Mouse (Mus musculus) embryonic facial prominence, embryonic 11.5 days (tissue): ENCODE results near the gene Pip4k2a. TPM values are rescaled to one million over a fixed set of nuclear protein-coding genes. Genes with fewer than 3 reads are reported as not detected.
"Not testable (repeated sequence)": the region's sequence is repeated elsewhere in the genome, so short reads cannot be mapped to it uniquely, and the experiment has no call there.

Experiments used
- ATAC-seq: fragments of 200-750 bp; cut with Nextera tagmentation; replicated peaks from 2 replicates; pipeline ENCODE4 v1.8.0; 2017; ENCODE audit warnings: low read depth; ENCODE audit not compliant: insufficient number of reproducible peaks, low FRiP score, low TSS enrichment
- DNase-seq: peaks from one replicate; pipeline ENCODE4 v3.0.0-alpha.2; 2015; ENCODE audit warnings: low spot score
- H3K27ac ChIP-seq: fragments of 300-500 bp; sonication (generic); replicated peaks from 2 replicates; pipeline ENCODE4 v1.5.1; 2014; ENCODE audit warnings: mild to moderate bottlenecking, low read depth, low read length, control low read depth
- H3K27me3 ChIP-seq: fragments of 300-500 bp; sonication (generic); 2 replicates; pipeline ENCODE4 v1.6.1; 2014; ENCODE audit warnings: mild to moderate bottlenecking, low read length, moderate library complexity, mixed read lengths; ENCODE audit not compliant: control insufficient read depth, insufficient read depth
- H3K36me3 ChIP-seq: fragments of 300-500 bp; sonication (generic); replicated peaks from 2 replicates; pipeline ENCODE4 v1.6.1; 2014; ENCODE audit warnings: low read depth, mild to moderate bottlenecking, low read length, moderate library complexity, mixed read lengths; ENCODE audit not compliant: control insufficient read depth, insufficient read depth
- H3K4me1 ChIP-seq: fragments of 300-500 bp; sonication (generic); 2 replicates; pipeline ENCODE4 v1.6.1; 2014; ENCODE audit warnings: low read length, mixed read lengths; ENCODE audit not compliant: control insufficient read depth, insufficient read depth
- H3K4me2 ChIP-seq: fragments of 300-500 bp; sonication (generic); 2 replicates; pipeline ENCODE4 v1.6.1; 2014; ENCODE audit warnings: low read depth, mild to moderate bottlenecking, control low read depth, low read length, moderate library complexity
- H3K4me3 ChIP-seq: fragments of 300-500 bp; sonication (generic); 2 replicates; pipeline ENCODE4 v1.5.1; 2014; ENCODE audit warnings: low read depth, low read length, control low read depth
- H3K9ac ChIP-seq: fragments of 300-500 bp; sonication (generic); replicated peaks from 2 replicates; pipeline ENCODE4 v1.6.1; 2014; ENCODE audit warnings: mild to moderate bottlenecking, control low read depth, low read length
- H3K9me3 ChIP-seq: fragments of 300-500 bp; sonication (generic); replicated peaks from 2 replicates; pipeline ENCODE4 v1.6.1; 2016; ENCODE audit warnings: mild to moderate bottlenecking, low read length, inconsistent platforms, mixed read lengths; ENCODE audit not compliant: control insufficient read depth
- whole genome bisulfite sequencing: fragments of 180-500 bp; shearing (Covaris S2); extraction: QIAGEN DNeasy Blood & Tissue Kit; methylation state at CpG from one replicate; pipeline ENCODE4 v1.1.7; 2014; 5-methylcytosine and 5-hydroxymethylcytosine counted together
- polyA plus RNA-seq: library from polyadenylated mRNA; unstranded; fragments of >200 nt; fragmentation: Nextera tagmentation; extraction: Ambion mirVana; gene quantifications from 2 replicates; pipeline ENCODE4 v1.2.1, GENCODE M21; 2014

The Pip4k2a gene
- polyA plus RNA-seq, 1 experiment from 2014 or later: 9.7 TPM

DNA sequence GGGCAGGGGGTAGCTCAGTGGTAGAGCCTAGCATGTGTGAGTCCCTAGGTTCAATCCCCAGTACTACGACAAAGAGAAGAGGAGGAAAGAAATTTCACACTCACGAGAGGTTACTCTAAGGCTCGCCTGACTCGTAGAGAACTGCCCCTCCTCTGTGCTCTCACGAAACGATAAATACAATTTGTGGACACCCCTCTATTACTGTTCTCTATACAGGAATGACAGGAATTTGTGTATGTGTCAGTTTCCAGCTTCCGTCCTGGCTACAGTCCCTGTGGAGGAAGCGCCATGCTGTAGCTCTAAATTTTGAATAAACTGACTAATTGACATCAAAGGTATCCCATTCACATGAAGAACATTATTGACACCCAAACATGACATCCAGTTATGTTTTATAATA, 90.7 kb downstream of the Pip4k2a start:
- no peak overlapping the region for H3K27ac ChIP-seq
- ATAC-seq (no peak), DNase-seq (no peak)
- H3K27me3 ChIP-seq: no peaks in the 10 kb centered on the region
- no peak overlapping the region for H3K9ac ChIP-seq
- no peaks in the 10 kb centered on the region for H3K36me3 ChIP-seq
- H3K4me3 ChIP-seq: no peak overlapping the region
- H3K4me2 ChIP-seq: no peak overlapping the region
- no peaks in the 10 kb centered on the region for H3K9me3 ChIP-seq
- 75% methylated on average over 8 of the region's 8 CpGs for WGBS
- no peaks in the 10 kb centered on the region for H3K4me1 ChIP-seq

DNA sequence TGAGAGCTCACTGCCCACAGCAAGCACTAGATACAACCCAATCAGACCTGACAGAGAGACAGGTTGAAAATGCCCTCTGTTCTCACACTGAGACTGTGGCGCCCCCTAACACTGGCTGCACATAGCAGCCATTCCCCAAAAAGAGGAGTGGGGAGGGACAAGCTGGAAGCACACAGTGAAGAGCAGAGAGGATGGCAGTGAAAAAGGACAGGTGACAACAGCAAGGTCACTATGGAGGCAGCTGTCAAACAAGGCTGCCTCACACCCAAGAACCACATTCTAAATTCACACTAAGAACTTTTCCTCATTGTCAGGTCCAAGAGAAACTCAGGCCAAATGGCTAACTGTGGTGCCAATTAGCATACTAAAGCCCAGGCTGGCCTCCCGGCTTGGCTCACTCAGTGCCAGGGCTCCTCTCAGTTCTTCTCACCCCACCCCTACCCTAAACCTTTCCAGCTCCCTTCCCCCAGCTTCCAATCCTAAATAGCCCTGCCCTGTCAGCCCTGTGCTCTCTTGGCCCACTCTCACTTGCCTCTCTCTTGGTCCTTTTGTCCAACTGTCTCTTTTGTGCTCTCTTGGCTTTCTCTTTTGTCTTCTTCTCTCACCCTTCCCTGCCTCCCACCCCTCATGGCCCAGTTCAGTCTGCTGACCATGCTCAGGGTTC, 91.4 kb downstream of the Pip4k2a start:
- Histone ChIP-seq H3K4me2 (no peak overlapping the region), H3K36me3 (no peaks in the 10 kb centered on the region), H3K27ac (no peak overlapping the region), H3K4me1 (no peaks in the 10 kb centered on the region), H3K4me3 (no peak overlapping the region), H3K9me3 (no peaks in the 10 kb centered on the region), H3K9ac (no peak overlapping the region), H3K27me3 (no peaks in the 10 kb centered on the region)
- no peak for DNase-seq
- WGBS: 40% methylated on average over 2 of the region's 2 CpGs
- ATAC-seq: peak; percentile 60

DNA sequence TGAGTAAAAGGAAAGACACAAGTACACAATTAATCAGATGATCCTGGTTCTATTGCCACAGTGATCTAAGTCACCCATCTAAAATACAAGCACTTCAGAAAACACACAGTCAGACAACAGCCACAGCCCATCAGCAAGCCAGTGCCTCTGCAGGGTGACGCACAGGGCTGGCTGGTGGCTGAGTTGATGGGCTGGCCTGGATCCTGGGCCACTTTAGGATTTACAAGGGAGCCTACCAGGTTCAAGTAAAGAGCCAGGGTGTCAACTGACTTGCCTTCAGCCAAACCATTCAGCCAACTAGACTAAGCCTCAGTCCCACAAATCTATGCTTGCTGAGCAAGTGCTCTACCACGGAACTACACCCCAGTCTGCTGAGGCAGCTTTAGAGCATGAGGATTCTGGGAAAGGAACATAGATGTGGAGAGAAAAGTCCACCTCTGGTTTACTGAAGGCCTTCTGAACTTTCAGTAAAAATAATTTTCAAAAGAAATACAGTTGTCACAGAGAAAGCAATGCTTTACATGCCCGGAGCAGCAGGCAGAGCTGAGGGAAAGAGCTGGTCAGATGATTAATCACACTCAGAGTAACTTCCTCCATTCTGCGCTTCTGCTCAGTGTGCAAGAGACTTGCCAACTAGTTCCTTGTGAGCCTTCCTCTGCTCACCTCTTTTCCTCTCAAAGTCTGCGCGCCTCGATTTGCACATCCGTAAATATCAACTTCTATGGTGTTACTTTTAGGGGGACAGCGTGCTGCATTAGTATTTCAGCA, 94.4 kb downstream of the Pip4k2a start:
- no peak for ATAC-seq
- Histone ChIP-seq H3K27ac (no peak overlapping the region), H3K36me3 (no peaks in the 10 kb centered on the region), H3K9me3 (no peaks in the 10 kb centered on the region; the same call in 1 of the 2 replicates), H3K4me2 (no peak overlapping the region), H3K9ac (no peak overlapping the region), H3K4me1 (no peaks in the 10 kb centered on the region), H3K4me3 (no peak overlapping the region), H3K27me3 (no peaks in the 10 kb centered on the region)
- DNase-seq: no peak
- WGBS: 91% methylated on average over 9 of the region's 9 CpGs

DNA sequence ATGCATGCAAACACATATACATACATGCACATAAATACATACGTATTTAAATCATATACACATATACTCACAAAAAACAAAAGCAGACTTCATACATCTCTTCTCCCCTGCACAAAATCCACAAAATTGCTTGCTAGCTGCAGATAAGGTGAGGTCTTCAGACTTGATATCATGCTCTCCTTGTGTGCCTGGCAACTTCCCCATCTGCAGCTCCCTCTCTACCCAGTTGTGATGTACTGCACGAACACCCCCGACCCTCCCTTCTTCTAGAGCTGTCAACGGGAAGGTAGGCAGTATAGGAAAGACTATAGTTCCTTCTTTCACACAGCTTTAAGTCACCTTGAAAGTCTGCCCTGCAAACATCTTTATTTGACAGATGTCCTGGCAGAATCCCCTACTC, 96.8 kb downstream of the Pip4k2a start:
- DNase-seq: no peak

DNA sequence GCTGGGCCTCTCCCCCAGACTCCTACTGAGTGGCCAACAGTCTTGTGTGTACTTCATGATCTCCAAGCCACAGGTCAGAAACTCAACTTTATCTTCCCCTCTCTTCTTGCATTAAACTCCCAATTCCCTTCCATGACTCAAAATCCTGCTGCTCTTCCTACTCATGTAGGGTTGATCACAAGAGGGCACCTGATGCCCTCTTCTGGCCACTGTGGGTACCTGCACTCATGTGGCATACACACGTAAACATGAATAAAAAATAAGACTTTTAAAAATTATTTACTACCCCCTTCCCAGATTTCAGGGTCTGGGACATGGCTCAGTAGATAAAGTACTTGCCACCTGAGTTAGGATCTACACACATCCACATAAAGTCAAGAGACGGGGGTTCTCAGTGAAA, 97.3 kb downstream of the Pip4k2a start:
- no peak overlapping the region for H3K27ac ChIP-seq
- DNase-seq (no peak), ATAC-seq (no peak)
- H3K4me3 ChIP-seq: no peak overlapping the region
- no peak overlapping the region for H3K4me2 ChIP-seq
- 93% methylated on average over 2 of the region's 2 CpGs for WGBS
- H3K4me1 ChIP-seq: no peaks in the 10 kb centered on the region
- no peaks in the 10 kb centered on the region for H3K36me3 ChIP-seq
- no peak overlapping the region for H3K9ac ChIP-seq
- no peaks in the 10 kb centered on the region for H3K27me3 ChIP-seq
- no peaks in the 10 kb centered on the region; the same call in 1 of the 2 replicates for H3K9me3 ChIP-seq

More for the DNA sequence above, 96.8 kb downstream of the Pip4k2a start:
- no peaks in the 10 kb centered on the region; the same call in 1 of the 2 replicates for H3K9me3 ChIP-seq
- no peaks in the 10 kb centered on the region for H3K4me1 ChIP-seq
- no peaks in the 10 kb centered on the region for H3K27me3 ChIP-seq
- 92% methylated on average over 4 of the region's 4 CpGs for WGBS
- H3K9ac ChIP-seq: no peak overlapping the region
- no peaks in the 10 kb centered on the region for H3K36me3 ChIP-seq
- no peak overlapping the region for H3K4me3 ChIP-seq
- H3K4me2 ChIP-seq: no peak overlapping the region
- no peak for ATAC-seq
- no peak overlapping the region for H3K27ac ChIP-seq

DNA sequence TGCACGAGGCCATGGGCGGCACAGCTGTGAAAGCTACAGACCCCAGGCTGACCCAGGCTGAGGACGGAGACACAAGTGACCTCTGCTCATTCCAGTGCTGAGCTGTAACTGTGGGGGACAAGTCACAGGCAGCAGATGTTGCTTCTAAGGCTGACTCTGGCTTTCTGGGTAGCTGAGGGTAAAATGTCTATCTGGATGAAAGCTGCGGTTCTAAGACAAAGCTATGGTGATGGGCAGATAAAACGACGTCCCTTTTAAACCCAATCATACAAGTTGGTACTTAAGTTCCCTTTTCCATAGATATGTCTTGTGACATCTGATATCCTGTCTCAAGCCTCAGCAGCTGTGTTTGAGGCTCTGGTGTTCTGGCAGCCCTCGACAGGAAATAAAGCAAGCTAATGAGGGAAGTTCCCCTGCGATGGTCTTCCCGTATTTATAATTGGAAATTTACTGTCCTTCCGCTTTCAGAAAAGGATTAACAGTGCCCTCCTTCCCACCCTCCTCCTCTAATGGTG, 100.1 kb downstream of the Pip4k2a start:
- H3K27me3 ChIP-seq: no peaks in the 10 kb centered on the region
- no peak overlapping the region for H3K27ac ChIP-seq
- no peak overlapping the region for H3K4me3 ChIP-seq
- no peaks in the 10 kb centered on the region for H3K4me1 ChIP-seq
- H3K4me2 ChIP-seq: no peak overlapping the region
- DNase-seq: no peak
- H3K36me3 ChIP-seq: no peaks in the 10 kb centered on the region
- 24% methylated on average over 10 of the region's 10 CpGs for WGBS
- no peaks in the 10 kb centered on the region; the same call in 1 of the 2 replicates for H3K9me3 ChIP-seq
- ATAC-seq: no peak
- H3K9ac ChIP-seq: no peak overlapping the region

DNA sequence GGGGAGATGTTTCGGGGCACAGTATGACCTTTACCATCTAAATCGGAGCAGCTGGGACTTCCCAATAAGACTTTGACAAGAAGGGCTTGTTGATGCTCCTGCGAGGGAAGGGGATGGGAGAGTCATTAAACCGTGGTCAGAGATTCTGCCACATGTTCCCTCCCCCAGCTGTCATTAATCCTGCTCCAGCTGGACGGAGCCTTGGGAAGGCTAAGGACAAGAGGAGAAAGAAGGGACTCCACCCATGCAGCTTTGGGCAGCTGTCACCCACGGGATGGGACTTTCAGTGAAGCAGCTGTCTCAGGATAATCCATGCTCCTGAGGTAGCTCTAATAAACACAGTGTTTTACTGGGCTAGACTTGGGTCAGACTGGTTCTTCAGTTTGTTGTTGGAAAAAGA, 101.9 kb downstream of the Pip4k2a start:
- no peak overlapping the region for H3K4me3 ChIP-seq
- H3K9me3 ChIP-seq: no peaks in the 10 kb centered on the region; the same call in 1 of the 2 replicates
- no peak overlapping the region for H3K27ac ChIP-seq
- no peaks in the 10 kb centered on the region for H3K27me3 ChIP-seq
- 40% methylated on average over 6 of the region's 6 CpGs for WGBS
- ATAC-seq (no peak), DNase-seq (no peak)
- H3K36me3 ChIP-seq: no peaks in the 10 kb centered on the region
- H3K4me2 ChIP-seq: no peak overlapping the region
- no peaks in the 10 kb centered on the region for H3K4me1 ChIP-seq
- H3K9ac ChIP-seq: no peak overlapping the region

DNA sequence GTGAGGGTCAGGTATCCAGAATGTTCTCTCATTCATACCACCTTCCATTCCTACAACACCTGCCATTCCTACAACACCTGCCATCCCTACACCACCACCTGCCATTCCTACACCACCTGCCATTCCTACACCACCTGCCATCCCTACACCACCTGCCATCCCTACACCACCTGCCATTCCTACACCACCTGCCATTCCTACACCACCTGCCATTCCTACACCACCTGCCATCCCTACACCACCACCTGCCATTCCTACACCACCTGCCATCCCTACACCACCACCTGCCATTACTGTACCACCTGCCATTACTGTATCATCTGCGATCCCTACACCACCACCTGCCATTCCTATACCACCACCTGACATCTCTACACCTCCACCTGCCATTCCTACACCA, 104.6 kb downstream of the Pip4k2a start:
- not testable (repeated sequence) for H3K4me3 ChIP-seq, H3K4me1 ChIP-seq, H3K4me2 ChIP-seq, H3K9me3 ChIP-seq, H3K27me3 ChIP-seq, DNase-seq, H3K36me3 ChIP-seq, ATAC-seq, H3K9ac ChIP-seq, H3K27ac ChIP-seq
- 93% methylated on average over 1 of the region's 1 CpGs for WGBS
